Mouse (Mus musculus) frontal cortex, postnatal 36 days (tissue): ENCODE data around the gene Naa60.

Experiments used
- DNase-seq, 2 experiments: peaks; one replicate each; pipeline ENCODE4 v3.0.0; 2022; ENCODE audit warnings: low spot score in 2 of 2

Naa60 gene

DNA sequence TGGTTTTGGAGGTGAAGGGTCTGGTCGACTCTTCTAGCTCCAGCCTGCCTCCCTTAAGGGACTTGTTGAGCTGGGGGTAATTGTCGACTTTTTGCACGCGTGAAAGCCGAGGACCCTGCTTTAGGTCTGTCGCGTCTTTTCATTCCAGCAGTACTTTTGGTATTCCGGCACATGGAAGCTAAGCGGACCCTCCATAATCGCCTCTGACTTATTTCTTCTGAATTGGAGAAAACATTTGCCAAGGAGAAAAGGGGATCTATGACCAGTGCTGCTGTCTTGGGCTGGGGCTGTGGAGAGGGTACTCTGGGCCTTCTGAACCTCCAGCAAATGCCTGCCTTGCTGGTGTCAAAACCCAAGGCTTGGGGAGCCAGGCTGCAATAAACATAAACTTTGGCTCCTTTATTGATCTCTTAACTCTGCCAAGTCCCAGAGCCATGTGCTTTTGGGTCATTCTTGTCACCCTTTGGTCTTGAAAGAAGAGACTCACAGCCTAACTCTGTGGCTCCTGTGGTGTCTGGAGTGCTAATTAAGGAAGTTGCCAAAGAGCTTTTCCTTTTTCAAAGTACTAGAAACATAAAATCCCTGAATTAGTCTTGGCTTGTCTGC is 13.0 kb downstream of the Naa60 start:
- no peak for DNase-seq

- DNase-seq, result no peak
Observed at GRCm38 (mm10) chr16:3891621-3892295, 19.6 kb downstream of the Naa60 start.

DNA sequence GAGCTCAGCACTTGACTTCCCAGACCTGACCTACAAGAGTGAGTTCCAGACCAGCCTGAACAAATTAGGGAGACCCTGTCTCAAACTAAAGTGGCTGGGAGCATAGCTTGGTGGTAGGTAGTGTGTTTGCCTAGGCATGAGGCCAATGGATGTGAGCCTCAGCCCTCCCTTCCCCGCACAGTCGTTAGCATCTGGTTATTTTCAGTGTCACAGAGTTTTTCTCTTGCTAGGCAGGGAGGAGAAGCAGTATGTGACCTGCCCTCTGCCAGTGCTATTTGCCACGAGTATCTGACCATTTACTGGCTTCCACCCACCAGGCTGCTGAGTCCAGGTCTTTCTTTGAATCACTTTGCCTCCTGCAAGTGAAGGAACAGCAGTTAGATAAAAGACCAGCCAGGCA is 21.6 kb downstream of the Naa60 start:
- DNase-seq, result no peak

DNA sequence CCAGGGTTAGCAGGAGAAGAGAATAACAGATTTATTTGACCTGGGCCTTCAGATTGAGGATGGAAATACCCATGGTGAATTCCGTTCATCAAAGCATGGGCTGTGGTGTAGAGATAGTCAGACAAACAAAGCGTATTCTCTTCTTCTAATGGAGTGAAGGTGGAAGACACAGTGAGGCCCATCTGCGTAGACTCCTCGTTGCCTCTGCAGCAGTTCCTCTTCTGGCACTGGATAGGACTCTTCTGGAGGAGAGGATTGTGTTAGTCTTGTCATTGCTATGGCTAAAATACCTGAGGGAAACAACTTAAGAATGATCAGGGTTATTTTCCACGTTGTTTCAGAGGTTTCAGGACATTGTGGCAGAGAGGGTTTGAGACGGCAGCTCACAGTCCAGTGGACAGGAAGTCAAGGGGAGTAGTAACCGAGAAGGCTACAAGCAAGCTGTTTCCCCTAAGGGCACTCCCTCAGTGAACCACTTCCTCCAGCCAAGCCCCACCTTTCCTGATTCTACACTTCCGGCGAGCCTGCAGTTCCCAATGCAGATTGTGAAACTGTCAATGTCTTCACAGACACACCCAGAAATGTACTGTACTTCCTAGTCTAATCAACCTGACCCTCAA is 23.1 kb downstream of the Naa60 start:
- no peak for DNase-seq

DNA sequence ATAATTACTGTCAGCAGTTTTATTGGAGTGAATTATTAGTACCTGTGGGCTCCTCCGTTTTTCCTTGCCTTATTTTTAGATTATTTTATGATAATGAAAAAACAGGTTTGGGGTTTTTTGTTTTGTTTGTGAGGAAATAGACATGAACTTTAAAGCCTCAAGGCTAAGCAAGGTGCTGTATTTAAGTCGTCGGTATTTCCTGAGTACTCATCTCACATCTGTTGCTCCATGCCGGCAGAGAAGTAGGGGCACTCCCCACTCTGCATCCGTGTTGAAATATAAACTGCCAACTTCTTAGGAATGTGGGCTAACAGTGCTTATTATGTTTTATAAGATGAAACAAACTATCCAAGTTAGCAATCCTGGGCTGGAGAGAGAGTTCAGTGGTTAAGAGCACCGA is 23.9 kb downstream of the Naa60 start:
- no peak for DNase-seq

DNA sequence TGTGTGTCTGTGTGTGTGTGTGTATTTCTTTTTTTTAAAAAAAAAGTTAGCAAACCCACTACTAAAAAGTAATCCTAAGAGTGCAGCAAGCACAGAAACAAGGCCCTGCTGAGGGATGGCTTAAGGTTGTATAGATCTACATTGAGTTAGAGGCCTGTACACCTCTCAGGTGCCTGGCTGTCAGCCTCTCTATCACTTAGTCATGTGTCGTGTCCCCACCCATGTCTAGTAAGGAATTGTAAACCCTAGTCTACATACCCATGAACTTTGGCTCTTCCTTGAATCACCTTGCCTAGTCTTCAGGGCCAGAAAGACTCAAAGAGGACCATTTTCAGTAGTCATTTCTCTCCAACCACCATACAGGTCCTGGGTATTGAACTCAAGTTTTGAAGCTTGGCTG is 24.4 kb downstream of the Naa60 start:
- no peak for DNase-seq

- DNase-seq, result no peak
Observed at GRCm38 (mm10) chr16:3907471-3907870, 35.3 kb downstream of the Naa60 start.

- peak; percentile 95 to 96 for DNase-seq
Observed at GRCm38 (mm10) chr16:3908537-3909111, 36.4 kb downstream of the Naa60 start, which contains the start of the genes 1700037C18Rik and Cluap1. 1700037C18Rik (minus strand) TSS chr16:3908689. Cluap1 (plus strand) TSS chr16:3908801.

DNA sequence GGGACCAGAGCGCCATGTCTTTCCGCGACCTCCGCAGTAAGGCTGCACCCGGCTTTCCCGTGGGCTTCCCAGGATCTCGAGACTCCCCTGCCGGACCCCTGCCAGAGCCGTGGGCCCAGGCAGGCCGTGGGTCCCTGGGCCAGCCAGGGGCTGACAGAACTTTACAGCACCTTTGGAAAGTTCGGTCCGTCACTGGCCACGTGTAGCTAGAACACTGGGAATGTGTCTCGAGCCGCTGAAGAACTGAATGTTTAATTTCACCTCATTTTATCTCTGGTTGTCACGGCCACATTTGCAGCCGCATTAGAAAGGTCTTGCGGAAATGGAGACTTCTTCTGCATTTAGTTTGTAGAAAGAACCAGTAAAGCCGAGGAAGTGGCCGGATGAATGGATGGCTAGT is 36.9 kb downstream of the Naa60 start:
- DNase-seq, result no peak

DNA sequence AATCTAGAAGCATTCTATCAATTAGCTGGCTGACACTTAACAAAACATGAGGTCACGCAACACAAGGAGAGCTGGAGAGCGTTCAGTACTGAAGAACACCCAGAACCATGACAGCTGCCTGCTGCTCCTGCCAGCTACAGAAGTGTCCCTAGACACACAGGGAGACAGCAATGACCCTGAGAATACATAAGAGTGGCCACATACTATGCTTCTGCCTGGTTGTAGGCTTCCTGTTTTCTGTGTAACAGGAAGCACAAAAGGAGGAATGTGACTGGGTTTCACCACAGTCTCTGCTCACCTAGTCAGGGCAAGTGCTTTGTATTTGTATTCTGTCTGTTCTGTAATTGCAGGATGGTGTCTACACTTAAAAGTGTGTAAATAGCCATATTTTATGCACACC is 48.6 kb downstream of the Naa60 start:
- DNase-seq, result no peak

DNA sequence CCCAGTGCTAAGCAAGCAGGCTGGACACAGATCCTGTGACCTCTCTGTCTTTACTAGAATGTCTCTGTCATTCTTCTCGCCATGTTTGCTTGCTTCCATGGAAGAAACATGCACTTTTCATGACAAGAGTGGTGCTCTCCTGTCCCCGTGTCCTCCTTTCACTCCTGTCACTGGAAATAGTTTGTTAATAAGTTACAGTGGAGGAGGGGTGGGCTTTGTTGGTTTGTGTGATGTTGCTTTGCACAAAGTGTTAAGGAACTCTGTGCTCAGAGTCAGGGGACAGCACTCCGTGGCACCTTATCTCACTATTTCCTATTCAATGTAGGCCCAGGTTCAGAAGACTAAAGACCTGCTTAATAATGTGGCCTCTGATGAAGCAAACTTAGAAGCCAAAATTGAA is 51.3 kb downstream of the Naa60 start:
- DNase-seq, result no peak

DNA sequence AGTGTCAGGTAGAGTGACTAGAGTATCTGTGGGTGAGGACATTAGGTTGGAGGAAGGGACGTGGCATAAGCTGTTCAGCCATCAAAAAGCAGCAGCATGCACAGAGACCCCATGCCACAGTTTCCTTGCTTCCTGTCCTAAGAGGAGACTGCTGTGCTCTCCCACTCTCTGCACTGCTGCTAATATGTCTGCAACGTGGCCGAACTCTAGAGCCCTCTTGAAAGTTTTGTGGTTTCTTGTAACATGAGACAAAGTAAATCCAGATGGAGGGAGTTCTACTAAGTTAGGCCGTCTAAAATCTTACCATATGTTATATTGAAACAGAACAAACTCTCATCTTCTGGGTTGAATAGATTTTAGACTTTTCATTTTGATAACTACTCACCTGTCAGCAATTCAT is 51.8 kb downstream of the Naa60 start:
- no peak for DNase-seq

DNA sequence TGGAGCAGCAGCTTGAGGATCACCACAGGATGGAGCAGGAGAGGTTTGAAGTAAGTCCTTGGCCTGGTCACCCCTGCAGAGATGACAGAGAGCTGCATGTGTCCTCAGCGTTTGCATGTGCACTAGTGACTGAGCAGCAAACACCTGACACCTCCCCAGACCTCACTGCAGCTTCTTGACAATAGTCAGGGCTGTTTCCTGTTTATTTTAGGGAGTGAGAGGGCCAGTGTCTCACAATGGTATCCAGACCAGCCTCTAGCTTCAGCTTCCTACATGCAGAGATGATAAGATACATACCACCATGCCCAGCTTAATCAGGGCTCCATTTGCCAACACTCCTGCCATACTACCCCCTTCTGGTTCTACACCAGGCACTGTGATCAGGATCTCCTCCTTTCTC is 56.4 kb downstream of the Naa60 start:
- no peak for DNase-seq

GRCm38 (mm10) chr16:3929151-3929550 is 57.0 kb downstream of the Naa60 start:
- no peak for DNase-seq

DNA sequence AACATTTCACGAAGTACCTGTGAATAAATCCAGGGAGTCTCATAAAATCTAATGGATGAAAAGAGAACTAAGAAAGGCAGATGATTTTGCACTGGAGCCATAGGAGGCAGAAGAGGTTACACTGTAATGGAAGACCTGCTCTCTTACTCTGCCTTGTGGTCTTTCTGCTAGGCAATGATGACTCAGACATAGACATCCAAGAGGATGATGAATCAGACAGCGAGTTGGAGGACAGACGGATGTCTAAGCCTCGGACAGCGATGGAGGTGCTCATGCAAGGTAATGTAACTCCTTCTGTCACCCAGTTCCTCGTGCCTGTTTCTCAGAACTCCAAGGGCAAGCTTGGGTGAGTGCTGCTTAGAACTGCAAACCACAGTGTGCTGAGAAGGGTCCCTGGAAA is 61.4 kb downstream of the Naa60 start:
- DNase-seq, result no peak

DNA sequence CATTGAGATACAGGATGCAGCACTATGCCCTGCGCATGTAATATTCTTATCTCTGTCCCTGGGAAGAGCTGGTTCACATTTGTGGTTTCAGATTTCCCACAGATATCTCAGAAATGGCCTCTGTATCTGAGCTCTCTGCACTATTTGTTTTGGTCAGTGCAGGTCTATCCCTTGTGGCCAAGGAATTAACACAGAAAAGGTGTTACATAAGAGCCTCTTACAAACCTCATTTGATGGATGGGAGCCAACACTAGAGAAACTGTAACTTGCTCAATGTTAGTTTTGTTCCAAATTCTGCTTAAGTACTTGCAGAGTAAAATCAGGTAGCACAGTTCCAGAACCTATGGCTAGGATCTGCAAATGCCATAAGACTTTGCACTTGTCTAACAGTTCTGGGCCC is 61.9 kb downstream of the Naa60 start:
- DNase-seq, result no peak

GRCm38 (mm10) chr16:3934701-3935100 is 62.5 kb downstream of the Naa60 start:
- DNase-seq, result no peak

- no peak for DNase-seq
Observed at GRCm38 (mm10) chr16:3951141-3951540, 79.0 kb downstream of the Naa60 start.
